Mouse (Mus musculus) frontal cortex, postnatal 14 days (tissue): ENCODE data around the gene Dppa4.

ENCODE experiments used
- DNase-seq, 2 experiments: peaks; one replicate each; pipeline ENCODE4 v3.0.0; 2022; ENCODE audit warnings: low spot score in 2 of 2

Dppa4 gene

GRCm38 (mm10) chr16:48323602-48324345, 40.2 kb downstream of the Dppa4 start:
- DNase-seq: no peak

GRCm38 (mm10) chr16:48326903-48327302, 43.4 kb downstream of the Dppa4 start:
- DNase-seq: no peak

DNA sequence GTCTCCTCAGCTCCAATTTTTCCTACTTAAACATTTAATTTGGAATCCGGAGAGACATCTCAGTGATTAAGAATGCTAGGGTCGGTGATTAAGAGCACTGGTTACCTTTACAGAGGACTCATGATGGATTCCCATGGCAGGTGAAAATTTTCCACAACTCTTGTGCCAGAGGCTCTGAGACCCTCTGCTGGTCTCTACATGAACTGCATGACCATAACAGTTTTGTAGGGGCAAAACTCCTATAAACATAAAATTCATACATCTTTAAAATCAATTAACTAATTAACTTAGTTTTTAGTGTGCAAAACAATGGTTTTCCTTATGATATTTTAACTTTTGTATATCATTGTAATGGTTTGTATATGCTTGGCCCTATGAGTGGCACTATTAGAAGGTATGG, 44.9 kb downstream of the Dppa4 start:
- DNase-seq: no peak

GRCm38 (mm10) chr16:48331822-48332221, 48.3 kb downstream of the Dppa4 start:
- no peak for DNase-seq

DNA sequence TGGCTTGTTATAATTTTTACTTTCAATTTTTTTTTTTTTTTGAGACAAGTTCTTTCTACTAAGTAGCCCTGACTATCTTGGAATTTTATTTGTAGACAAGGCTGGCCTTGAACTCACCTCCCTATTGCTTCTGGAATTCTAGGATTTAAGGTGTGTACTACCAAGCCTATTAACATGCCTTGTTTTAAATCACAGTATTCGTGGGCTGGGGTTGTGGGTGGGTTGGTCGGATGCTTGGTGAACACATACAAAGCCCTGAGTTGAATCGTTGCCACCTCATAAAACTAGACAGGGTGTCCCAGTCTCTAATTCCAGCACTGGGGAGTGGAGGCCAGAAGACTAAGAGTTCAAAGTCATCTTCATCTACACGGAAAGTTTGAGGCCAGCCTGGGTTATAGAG, 51.8 kb downstream of the Dppa4 start:
- DNase-seq: no peak
